Mouse (Mus musculus) stomach, embryonic 16.5 days (tissue): ENCODE measurements around the gene Nubpl. TPM values are rescaled to one million over a fixed set of nuclear protein-coding genes. Genes with fewer than 3 reads are reported as not detected.

Experiments
- polyA plus RNA-seq: library from polyadenylated mRNA; unstranded; fragments of >200 nt; fragmentation: Nextera tagmentation; extraction: Ambion mirVana; gene quantifications from 2 replicates; pipeline ENCODE4 v1.2.1, GENCODE M21; 2015

Nubpl gene
- polyA plus RNA-seq, 1 experiment from 2014 or later = 9.6 TPM

Other genes starting within 250 kb of the Nubpl start
- gene Heatr5a, start 126.4 kb upstream of the Nubpl start, polyA plus RNA-seq = 12.8 and 13.2 TPM in 2 replicates
- gene Dtd2, start 91.2 kb upstream of the Nubpl start, polyA plus RNA-seq = 21.1 and 23.9 TPM in 2 replicates
- not detected in 2 replicates for gene Gpr33, start 69.7 kb upstream of the Nubpl start, polyA plus RNA-seq